Mouse (Mus musculus) liver, embryonic 14.5 days (tissue): ENCODE measurements around the gene Tes.

Experiments used
- CTCF ChIP-seq: IDR thresholded peaks from 2 replicates; pipeline ENCODE4 v1.5.1; 2016; ENCODE audit warnings: antibody characterized with exemption, low read depth, control low read depth
- EP300 ChIP-seq: IDR thresholded peaks from 2 replicates; pipeline ENCODE4 v1.6.1; 2016; ENCODE audit warnings: antibody characterized with exemption, low read depth

DNA sequence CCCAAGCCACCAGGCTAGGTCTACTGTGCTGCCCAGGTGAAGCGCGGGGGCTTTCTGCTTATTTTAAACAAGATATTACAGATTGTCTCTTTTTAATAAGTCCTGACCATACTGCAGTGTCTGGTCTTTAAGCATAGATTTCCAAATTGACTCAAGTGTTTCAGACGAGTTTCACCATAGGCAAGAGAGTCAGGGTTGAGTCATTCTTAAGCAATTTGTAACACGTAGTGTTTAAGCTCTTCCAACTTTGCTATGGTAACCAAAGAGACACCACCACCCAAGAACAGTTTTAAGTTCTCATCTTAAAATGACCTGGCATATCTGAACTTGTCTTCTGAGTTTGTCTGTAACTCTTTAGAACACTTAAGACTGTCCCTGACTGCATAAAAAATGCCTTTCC lies 44.3 kb downstream of the Tes start:
- TF ChIP-seq CTCF (no peak), EP300 (no peak)
